Mouse (Mus musculus): ENCODE data around the gene Gm9048. TPM values are rescaled to one million over a fixed set of nuclear protein-coding genes. Genes with fewer than 3 reads are reported as not detected.
"Not testable (repeated sequence)": the region's sequence is repeated elsewhere in the genome, so short reads cannot be mapped to it uniquely, and the experiment has no call there.

Gm9048 gene
- not detected in 2 replicates for polyA plus RNA-seq (2015; fragmentation: Nextera tagmentation; extraction: Ambion mirVana)

DNA sequence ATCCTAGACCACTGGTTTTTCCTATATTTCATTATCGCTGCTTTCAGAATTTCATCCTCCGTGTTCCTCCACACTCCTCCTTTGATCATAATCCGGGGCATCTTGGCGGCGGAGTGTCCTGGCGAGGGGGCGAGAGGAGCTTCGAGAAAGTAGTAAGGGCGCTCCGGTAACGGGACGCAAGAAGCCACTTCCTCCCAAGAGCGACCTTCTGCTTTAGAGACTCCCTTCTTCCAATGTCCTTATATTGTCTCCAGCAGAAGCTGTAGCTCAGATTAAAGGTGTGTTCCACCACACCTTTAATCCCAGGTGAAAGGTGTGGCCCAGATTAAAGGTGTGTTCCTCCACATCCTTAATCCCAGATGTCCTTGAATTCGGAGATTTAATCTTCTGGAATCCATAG lies at the start of gene Gm9048:
Gene Gm9048, minus strand, starts transcription at position 101 of the 400 bp plus-strand sequence.
- H3K4me2 ChIP-seq; H3K36me3 ChIP-seq; H3K4me1 ChIP-seq (replicated peaks); H3K9me3 ChIP-seq; H3K27me3 ChIP-seq; H3K9ac ChIP-seq; H3K4me3 ChIP-seq; H3K27ac ChIP-seq (replicated peaks); ATAC-seq (ENCODE audit: low FRiP score, low read depth): not testable (repeated sequence)
- 100% methylated on average over 1 of the region's 14 CpGs for WGBS

DNA sequence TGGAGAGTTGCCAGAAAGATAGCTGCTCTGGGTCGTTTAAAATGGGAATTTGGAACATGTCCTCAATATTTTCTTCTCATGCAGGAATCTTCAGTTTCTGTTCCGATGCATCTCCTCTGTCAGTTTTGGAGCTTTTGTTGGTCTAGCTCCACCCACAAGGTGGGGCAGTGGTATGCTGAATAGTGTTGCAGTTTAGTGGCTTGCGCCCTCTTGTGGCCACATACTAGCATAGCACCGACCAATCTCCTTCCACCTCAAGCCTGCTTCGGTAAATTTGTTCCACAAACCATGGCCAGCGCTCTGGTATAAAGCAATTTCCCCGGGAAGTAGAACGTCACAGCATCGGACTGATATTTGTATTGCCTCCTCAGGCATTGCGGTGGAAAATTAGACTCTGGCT lies 22.0 kb upstream of the Gm9048 start:
- Histone ChIP-seq H3K4me3 (no peak overlapping the region), H3K4me2 (peak overlapping the region; percentile 45), H3K27ac (replicated peaks) (no peak overlapping the region), H3K4me1 (replicated peaks) (no peaks in the 10 kb centered on the region), H3K9ac (no peak overlapping the region), H3K27me3 (no peaks in the 10 kb centered on the region), H3K36me3 (no peaks in the 10 kb centered on the region), H3K9me3 (no peaks in the 10 kb centered on the region)
- ATAC-seq (ENCODE audit: low FRiP score, low read depth): peak; percentile 94
- 7% methylated on average over 10 of the region's 10 CpGs for WGBS

DNA sequence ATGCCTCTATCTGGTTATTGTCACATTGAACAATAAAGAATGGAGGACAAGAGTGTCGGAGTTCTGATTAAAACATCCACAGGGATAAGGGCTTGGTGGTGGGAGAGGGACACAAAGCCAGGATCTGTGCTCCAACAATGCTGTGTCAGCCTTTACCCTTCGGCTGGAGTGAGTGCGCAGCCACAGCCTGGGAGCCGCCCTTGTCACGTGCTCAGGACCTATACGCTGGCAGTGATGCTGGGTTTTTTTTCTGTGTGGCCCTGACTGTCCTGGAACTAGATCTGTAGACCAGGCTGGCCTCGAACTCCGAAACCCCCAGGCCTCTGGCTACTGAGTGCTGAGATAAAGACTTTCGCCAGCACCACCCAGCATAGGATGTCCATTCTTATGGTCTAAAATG lies 21.0 kb upstream of the Gm9048 start:
- Histone ChIP-seq H3K4me3 (no peak overlapping the region), H3K4me2 (no peak overlapping the region), H3K4me1 (replicated peaks) (no peaks in the 10 kb centered on the region), H3K9me3 (no peaks in the 10 kb centered on the region), H3K36me3 (no peaks in the 10 kb centered on the region), H3K27ac (replicated peaks) (no peak overlapping the region), H3K27me3 (no peaks in the 10 kb centered on the region), H3K9ac (no peak overlapping the region)
- 88% methylated on average over 9 of the region's 9 CpGs for WGBS
- no peak for ATAC-seq (ENCODE audit: low FRiP score, low read depth)

DNA sequence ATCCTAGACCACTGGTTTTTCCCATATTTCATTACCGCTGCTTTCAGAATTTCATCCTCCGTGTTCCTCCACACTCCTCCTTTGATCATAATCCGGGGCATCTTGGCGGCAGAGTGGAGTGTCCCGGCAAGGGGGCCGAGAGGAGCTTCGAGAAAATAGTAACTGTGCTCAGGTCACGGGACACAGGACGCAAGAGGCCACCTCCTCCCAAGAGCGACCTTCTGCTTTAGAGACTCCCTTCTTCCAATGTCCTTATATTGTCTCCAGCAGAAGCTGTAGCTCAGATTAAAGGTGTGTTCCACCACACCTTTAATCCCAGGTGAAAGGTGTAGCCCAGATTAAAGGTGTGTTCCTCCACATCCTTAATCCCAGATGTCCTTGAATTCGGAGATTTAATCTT lies 5.5 kb upstream of the Gm9048 start, which contains the start of gene Gm9049:
Gene Gm9049, minus strand, starts transcription at position 101 of the 400 bp plus-strand sequence.
- not testable (repeated sequence) for H3K36me3 ChIP-seq; H3K27ac ChIP-seq (replicated peaks); H3K9me3 ChIP-seq; ATAC-seq (ENCODE audit: low FRiP score, low read depth); H3K9ac ChIP-seq; H3K27me3 ChIP-seq; H3K4me3 ChIP-seq; H3K4me2 ChIP-seq; H3K4me1 ChIP-seq (replicated peaks)
- WGBS: no CpG with 5 or more reads among the region's 11 CpGs

- not testable (repeated sequence) for H3K4me1 ChIP-seq (replicated peaks)
- WGBS: no CpG with 5 or more reads among the region's 14 CpGs
Measured at GRCm38 (mm10) chr10:118343155-118343554, 5.3 kb downstream of the Gm9048 start, which contains the start of gene Gm9046. Gene Gm9046 (minus strand): TSS chr10:118343255.

DNA sequence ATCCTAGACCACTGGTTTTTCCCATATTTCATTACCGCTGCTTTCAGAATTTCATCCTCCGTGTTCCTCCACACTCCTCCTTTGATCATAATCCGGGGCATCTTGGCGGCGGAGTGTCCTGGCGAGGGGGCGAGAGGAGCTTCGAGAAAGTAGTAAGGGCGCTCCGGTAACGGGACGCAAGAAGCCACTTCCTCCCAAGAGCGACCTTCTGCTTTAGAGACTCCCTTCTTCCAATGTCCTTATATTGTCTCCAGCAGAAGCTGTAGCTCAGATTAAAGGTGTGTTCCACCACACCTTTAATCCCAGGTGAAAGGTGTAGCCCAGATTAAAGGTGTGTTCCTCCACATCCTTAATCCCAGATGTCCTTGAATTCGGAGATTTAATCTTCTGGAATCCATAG lies 10.7 kb downstream of the Gm9048 start, which contains the start of gene Gm9045:
Gene Gm9045, minus strand, starts transcription at position 101 of the 400 bp plus-strand sequence.
- not testable (repeated sequence) for H3K4me1 ChIP-seq (replicated peaks); H3K4me3 ChIP-seq; H3K27me3 ChIP-seq; H3K36me3 ChIP-seq; H3K9me3 ChIP-seq; H3K9ac ChIP-seq; H3K4me2 ChIP-seq; ATAC-seq (ENCODE audit: low FRiP score, low read depth); H3K27ac ChIP-seq (replicated peaks)
- no CpG with 5 or more reads among the region's 14 CpGs for WGBS

More at GRCm38 (mm10) chr10:118343155-118343554, 5.3 kb downstream of the Gm9048 start, which contains the start of gene Gm9046:
- not testable (repeated sequence) for H3K36me3 ChIP-seq; H3K27me3 ChIP-seq; H3K4me3 ChIP-seq; H3K9me3 ChIP-seq; ATAC-seq (ENCODE audit: low FRiP score, low read depth); H3K9ac ChIP-seq; H3K27ac ChIP-seq (replicated peaks); H3K4me2 ChIP-seq

- H3K9me3 ChIP-seq; ATAC-seq (ENCODE audit: low FRiP score, low read depth); H3K27ac ChIP-seq (replicated peaks); H3K4me1 ChIP-seq (replicated peaks); H3K4me3 ChIP-seq; H3K4me2 ChIP-seq; H3K9ac ChIP-seq; H3K27me3 ChIP-seq; H3K36me3 ChIP-seq: not testable (repeated sequence)
- no CpG with 5 or more reads among the region's 14 CpGs for WGBS
Measured at GRCm38 (mm10) chr10:118332308-118332707, 16.2 kb downstream of the Gm9048 start, which contains the start of gene Gm9044. Gene Gm9044 (minus strand): TSS chr10:118332408.

- not testable (repeated sequence) for H3K4me1 ChIP-seq (replicated peaks); H3K9me3 ChIP-seq; H3K27me3 ChIP-seq; H3K27ac ChIP-seq (replicated peaks); H3K36me3 ChIP-seq; H3K9ac ChIP-seq; H3K4me3 ChIP-seq; H3K4me2 ChIP-seq; ATAC-seq (ENCODE audit: low FRiP score, low read depth)
- no CpG with 5 or more reads among the region's 11 CpGs for WGBS
Measured at GRCm38 (mm10) chr10:118326869-118327268, 21.6 kb downstream of the Gm9048 start, which contains the start of gene Gm9040. Gene Gm9040 (minus strand): TSS chr10:118326969.

DNA sequence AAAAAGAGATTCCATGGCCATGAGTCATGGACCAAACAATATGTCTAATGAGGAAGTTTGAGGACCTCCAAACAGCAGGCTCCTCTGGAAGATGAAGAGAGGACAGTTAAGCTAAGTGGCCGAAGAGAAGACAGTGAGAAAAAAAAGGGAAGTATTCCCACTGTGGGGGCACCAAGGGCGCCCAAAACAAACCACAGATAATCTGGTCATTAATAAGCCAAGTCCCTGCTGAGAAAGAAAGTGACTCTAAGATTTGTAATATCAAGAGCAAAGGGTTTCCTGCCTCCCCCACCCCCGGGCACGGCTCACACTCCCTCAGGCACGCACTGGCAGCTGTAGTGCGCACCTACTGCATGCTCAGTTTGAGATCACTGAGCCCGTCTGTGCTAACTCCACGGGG lies 29.5 kb downstream of the Gm9048 start:
- no peak for ATAC-seq (ENCODE audit: low FRiP score, low read depth)
- H3K4me1 ChIP-seq (replicated peaks): no peaks in the 10 kb centered on the region

GRCm38 (mm10) chr10:118302133-118302532 lies 46.3 kb downstream of the Gm9048 start:
- not testable (repeated sequence) for ATAC-seq (ENCODE audit: low FRiP score, low read depth); H3K4me2 ChIP-seq; H3K27me3 ChIP-seq; H3K9me3 ChIP-seq; H3K27ac ChIP-seq (replicated peaks); H3K4me1 ChIP-seq (replicated peaks); H3K4me3 ChIP-seq; H3K9ac ChIP-seq; H3K36me3 ChIP-seq
- WGBS: 39% methylated on average over 2 of the region's 2 CpGs

More for the DNA sequence above, 29.5 kb downstream of the Gm9048 start:
- Histone ChIP-seq H3K9me3 (no peaks in the 10 kb centered on the region), H3K9ac (no peak overlapping the region), H3K4me2 (no peak overlapping the region), H3K27ac (replicated peaks) (no peak overlapping the region), H3K36me3 (no peaks in the 10 kb centered on the region), H3K27me3 (no peaks in the 10 kb centered on the region), H3K4me3 (no peak overlapping the region)
- WGBS: 87% methylated on average over 8 of the region's 8 CpGs

Other genes with a start within 250 kb of the Gm9048 start
- 26.1 and 27.6 TPM in 2 replicates for gene Mdm1, start 206.9 kb downstream of the Gm9048 start, polyA plus RNA-seq (2015; fragmentation: Nextera tagmentation; extraction: Ambion mirVana)
- gene Il22, start 143.7 kb downstream of the Gm9048 start, polyA plus RNA-seq (2015; fragmentation: Nextera tagmentation; extraction: Ambion mirVana): 0.26 and 0.29 TPM in 2 replicates
- 0.16 and 0.31 TPM in 2 replicates for gene Gm32717, start 107.9 kb downstream of the Gm9048 start, polyA plus RNA-seq (2015; fragmentation: Nextera tagmentation; extraction: Ambion mirVana)
- gene Gm32802, start 90.0 kb downstream of the Gm9048 start, polyA plus RNA-seq (2015; fragmentation: Nextera tagmentation; extraction: Ambion mirVana): 0.16 and 0.31 TPM in 2 replicates
- gene Iltifb, start 53.6 kb downstream of the Gm9048 start, polyA plus RNA-seq (2015; fragmentation: Nextera tagmentation; extraction: Ambion mirVana): 0.41 and 1.1 TPM in 2 replicates
- not detected in 2 replicates for gene Gm9040, start 21.7 kb downstream of the Gm9048 start, polyA plus RNA-seq (2015; fragmentation: Nextera tagmentation; extraction: Ambion mirVana)
- gene Gm9044, start 16.3 kb downstream of the Gm9048 start, polyA plus RNA-seq (2015; fragmentation: Nextera tagmentation; extraction: Ambion mirVana): not detected in 2 replicates
- gene Gm9045, start 10.8 kb downstream of the Gm9048 start, polyA plus RNA-seq (2015; fragmentation: Nextera tagmentation; extraction: Ambion mirVana): not detected in 2 replicates
- not detected in 2 replicates for gene Gm9046, start 5.4 kb downstream of the Gm9048 start, polyA plus RNA-seq (2015; fragmentation: Nextera tagmentation; extraction: Ambion mirVana)
- gene Gm9049, start 5.4 kb upstream of the Gm9048 start, polyA plus RNA-seq (2015; fragmentation: Nextera tagmentation; extraction: Ambion mirVana): not detected in 2 replicates
- not detected in 2 replicates for gene Ifng, start 92.4 kb upstream of the Gm9048 start, polyA plus RNA-seq (2015; fragmentation: Nextera tagmentation; extraction: Ambion mirVana)